Mouse (Mus musculus): ENCODE results near the gene Nrap. TPM values are rescaled to one million over a fixed set of nuclear protein-coding genes. Genes with fewer than 3 reads are reported as not detected.

The Nrap gene
- polyA plus RNA-seq, 1 experiment from 2014 or later = 0.24 TPM

DNA sequence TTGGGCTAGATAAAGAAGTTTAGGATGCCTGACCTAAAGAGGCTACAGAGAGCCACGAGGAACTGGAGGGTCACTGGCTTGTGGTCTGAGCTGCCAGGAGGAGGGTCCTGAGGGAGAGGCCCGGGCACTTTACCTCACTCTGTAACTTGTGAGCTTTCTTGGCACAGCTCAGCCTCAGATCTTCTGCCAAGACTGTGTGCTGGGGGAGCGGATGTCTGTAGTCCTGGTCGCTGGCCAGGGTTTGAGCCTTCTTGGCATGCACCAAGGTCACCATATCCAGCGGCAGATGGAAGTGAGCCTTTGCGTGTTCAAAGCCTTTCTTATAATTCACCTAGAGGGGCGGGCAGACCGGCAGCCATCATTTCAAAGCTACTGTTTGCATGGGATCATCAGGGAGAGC lies 47.8 kb downstream of the Nrap start:
- Histone ChIP-seq H3K27me3 (replicated peaks; ENCODE audit: control insufficient read depth, insufficient read depth, low read length) (no peaks in the 10 kb centered on the region), H3K9ac (ENCODE audit: low read depth, low read length) (no peak overlapping the region), H3K36me3 (ENCODE audit: control insufficient read depth, insufficient read depth, low read length) (no peaks in the 10 kb centered on the region), H3K4me1 (ENCODE audit: control insufficient read depth, insufficient read depth, low read depth, low read length) (peaks cover 7% of the 10 kb centered on the region; the same call in 1 of the 2 replicates), H3K4me2 (ENCODE audit: low read length) (no peak overlapping the region), H3K27ac (ENCODE audit: low read depth, low read length) (no peak overlapping the region), H3K9me3 (ENCODE audit: control insufficient read depth, low read length) (no peaks in the 10 kb centered on the region), H3K4me3 (ENCODE audit: low read length) (no peak overlapping the region)
- peak; percentile 82 for ATAC-seq
- WGBS = 72% methylated on average over 8 of the region's 8 CpGs

DNA sequence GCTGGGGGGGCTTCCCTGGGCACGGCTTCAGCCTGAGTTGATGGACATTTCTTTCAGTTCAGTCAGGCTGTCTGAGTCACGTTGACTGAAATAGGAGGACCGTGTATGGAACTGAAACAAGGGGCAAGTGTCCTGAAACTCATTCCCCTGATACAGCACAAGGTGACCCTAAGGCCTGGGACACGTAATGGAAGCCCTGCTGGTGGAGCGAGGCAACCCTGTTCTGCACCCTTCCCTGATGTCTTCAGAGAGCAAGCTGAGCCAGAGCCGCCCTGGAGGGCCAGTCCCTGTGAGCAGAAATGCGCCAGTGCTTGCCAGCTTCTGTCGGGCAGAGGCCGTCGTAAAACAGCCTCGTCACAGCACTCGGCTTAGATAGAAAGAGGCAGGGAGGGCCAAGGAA lies 53.0 kb downstream of the Nrap start:
- Histone ChIP-seq H3K36me3 (ENCODE audit: control insufficient read depth, insufficient read depth, low read length) (no peaks in the 10 kb centered on the region), H3K4me1 (ENCODE audit: control insufficient read depth, insufficient read depth, low read depth, low read length) (no peaks in the 10 kb centered on the region; the same call in 1 of the 2 replicates), H3K9me3 (ENCODE audit: control insufficient read depth, low read length) (no peaks in the 10 kb centered on the region), H3K27ac (ENCODE audit: low read depth, low read length) (no peak overlapping the region), H3K9ac (ENCODE audit: low read depth, low read length) (no peak overlapping the region), H3K27me3 (replicated peaks; ENCODE audit: control insufficient read depth, insufficient read depth, low read length) (no peaks in the 10 kb centered on the region), H3K4me3 (ENCODE audit: low read length) (no peak overlapping the region), H3K4me2 (ENCODE audit: low read length) (no peak overlapping the region)
- ATAC-seq = no peak
- 70% methylated on average over 12 of the region's 12 CpGs for WGBS

DNA sequence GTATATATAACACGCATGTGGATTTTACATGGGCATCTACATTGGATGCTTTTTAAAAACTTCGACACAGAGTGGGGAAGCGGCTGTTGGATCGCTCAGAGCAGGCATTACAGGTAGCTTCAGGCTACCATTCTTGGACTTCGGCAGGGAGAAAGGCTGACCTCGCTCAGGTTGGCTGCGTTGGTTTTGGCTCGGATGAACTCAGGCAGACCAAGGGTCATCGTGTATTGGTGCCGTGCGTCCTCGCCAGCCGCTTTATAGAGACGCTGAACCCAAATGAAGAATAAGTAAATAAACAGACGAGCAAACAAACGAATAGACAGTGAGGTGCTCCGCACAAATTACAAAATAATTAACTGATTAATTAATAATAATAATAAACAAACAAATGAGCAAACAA lies 53.5 kb downstream of the Nrap start:
- Histone ChIP-seq H3K36me3 (ENCODE audit: control insufficient read depth, insufficient read depth, low read length) (no peaks in the 10 kb centered on the region), H3K4me3 (ENCODE audit: low read length) (no peak overlapping the region), H3K9ac (ENCODE audit: low read depth, low read length) (no peak overlapping the region), H3K4me1 (ENCODE audit: control insufficient read depth, insufficient read depth, low read depth, low read length) (no peaks in the 10 kb centered on the region; the same call in 1 of the 2 replicates), H3K27me3 (replicated peaks; ENCODE audit: control insufficient read depth, insufficient read depth, low read length) (no peaks in the 10 kb centered on the region), H3K4me2 (ENCODE audit: low read length) (no peak overlapping the region), H3K27ac (ENCODE audit: low read depth, low read length) (no peak overlapping the region), H3K9me3 (ENCODE audit: control insufficient read depth, low read length) (no peaks in the 10 kb centered on the region)
- ATAC-seq = no peak
- WGBS = 96% methylated on average over 17 of the region's 17 CpGs

DNA sequence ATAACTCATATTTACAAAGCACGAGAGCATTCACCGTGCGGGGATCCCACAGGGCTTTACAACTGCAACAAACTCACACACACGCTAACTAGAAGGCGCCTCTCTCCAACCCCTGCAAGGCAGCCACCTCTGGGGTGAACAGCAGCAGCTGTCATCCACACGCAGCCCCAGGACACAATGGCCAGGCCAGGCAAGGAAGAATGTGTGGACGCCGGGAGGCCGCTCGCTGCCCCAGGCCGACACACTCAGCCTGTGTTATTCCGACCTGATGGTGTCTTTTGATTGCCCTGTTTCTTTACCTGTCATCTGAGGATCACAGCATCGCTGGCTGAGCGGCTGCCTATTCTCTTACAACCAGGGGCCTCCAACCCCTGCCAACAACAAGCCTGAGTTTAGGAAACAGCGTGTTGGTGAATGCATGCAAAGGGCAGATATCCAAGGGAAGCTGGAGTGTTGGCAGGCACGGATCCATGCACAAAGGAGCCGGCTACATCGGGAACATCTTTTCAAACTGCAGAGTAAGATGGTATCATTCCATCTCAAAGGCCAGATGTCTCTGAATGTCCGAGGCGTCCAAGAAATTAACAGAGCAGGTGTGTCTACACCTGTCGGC lies 63.5 kb downstream of the Nrap start:
- no peak overlapping the region for H3K4me2 ChIP-seq (ENCODE audit: low read length)
- H3K9ac ChIP-seq (ENCODE audit: low read depth, low read length) = no peak overlapping the region
- ATAC-seq = 0 out of 2 replicates have a peak, but pooled peaks have one; percentile 45
- H3K27ac ChIP-seq (ENCODE audit: low read depth, low read length) = no peak overlapping the region
- no peak overlapping the region for H3K4me3 ChIP-seq (ENCODE audit: low read length)
- no peaks in the 10 kb centered on the region for H3K27me3 ChIP-seq (replicated peaks; ENCODE audit: control insufficient read depth, insufficient read depth, low read length)
- peaks cover 8% of the 10 kb centered on the region for H3K4me1 ChIP-seq (ENCODE audit: control insufficient read depth, insufficient read depth, low read depth, low read length)
- no peaks in the 10 kb centered on the region for H3K9me3 ChIP-seq (ENCODE audit: control insufficient read depth, low read length)
- 33% methylated on average over 21 of the region's 21 CpGs for WGBS
- no peaks in the 10 kb centered on the region for H3K36me3 ChIP-seq (ENCODE audit: control insufficient read depth, insufficient read depth, low read length)

DNA sequence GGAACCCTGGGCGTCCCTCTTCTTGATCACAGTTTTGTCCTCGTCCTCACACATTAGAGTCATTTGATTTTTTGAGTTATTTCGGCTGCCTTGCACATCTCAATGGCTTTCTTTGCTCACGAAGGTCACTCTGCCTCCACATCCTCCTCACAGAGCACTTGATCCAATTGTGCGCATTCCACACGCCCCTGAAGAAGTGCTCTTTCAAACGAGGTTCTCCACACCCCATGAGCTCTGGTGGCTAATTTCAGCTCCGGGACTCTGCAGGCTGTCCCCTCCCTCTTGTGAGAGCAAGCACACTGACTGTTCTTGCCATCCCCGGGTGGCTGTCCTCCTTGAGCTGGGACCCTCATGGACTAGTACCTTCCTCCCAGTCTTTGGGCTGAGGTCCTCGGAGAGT lies 64.2 kb downstream of the Nrap start:
- Histone ChIP-seq H3K4me2 (ENCODE audit: low read length) (no peak overlapping the region), H3K27ac (ENCODE audit: low read depth, low read length) (no peak overlapping the region), H3K4me3 (ENCODE audit: low read length) (no peak overlapping the region), H3K4me1 (ENCODE audit: control insufficient read depth, insufficient read depth, low read depth, low read length) (peaks cover 8% of the 10 kb centered on the region), H3K9ac (ENCODE audit: low read depth, low read length) (no peak overlapping the region), H3K9me3 (ENCODE audit: control insufficient read depth, low read length) (no peaks in the 10 kb centered on the region), H3K27me3 (replicated peaks; ENCODE audit: control insufficient read depth, insufficient read depth, low read length) (no peaks in the 10 kb centered on the region), H3K36me3 (ENCODE audit: control insufficient read depth, insufficient read depth, low read length) (no peaks in the 10 kb centered on the region)
- 58% methylated on average over 10 of the region's 10 CpGs for WGBS
- ATAC-seq = no peak

DNA sequence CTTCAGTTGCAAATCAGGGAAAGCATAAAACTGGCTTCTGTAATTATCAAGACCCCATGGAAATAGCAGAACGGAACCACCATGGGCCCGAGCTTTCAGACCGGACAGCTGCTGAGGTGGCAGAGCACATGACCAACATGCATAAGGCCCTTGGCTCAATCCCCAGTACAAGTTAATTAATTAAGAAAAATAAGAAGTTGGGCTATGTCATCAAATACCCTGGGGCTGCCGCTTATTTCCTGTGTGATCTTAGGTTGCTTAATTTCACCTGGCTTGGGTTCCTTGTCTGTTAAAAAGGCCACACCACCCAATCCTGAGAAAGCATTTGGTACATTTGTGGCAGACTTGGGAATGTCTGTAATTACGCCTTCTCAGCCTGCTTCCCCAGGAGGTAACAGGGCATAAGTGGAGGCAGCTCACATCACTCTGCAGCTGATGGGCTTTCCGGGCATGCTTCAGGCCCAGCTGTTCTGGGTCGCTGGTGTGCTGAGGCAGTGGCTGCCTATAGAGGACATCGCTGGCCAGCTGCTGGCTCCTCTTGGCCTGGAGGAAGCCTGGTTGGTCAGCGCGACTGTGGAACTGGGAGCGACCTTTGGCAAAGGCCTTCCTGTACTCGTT lies 68.4 kb downstream of the Nrap start:
- Histone ChIP-seq H3K36me3 (ENCODE audit: control insufficient read depth, insufficient read depth, low read length) (no peaks in the 10 kb centered on the region), H3K4me1 (ENCODE audit: control insufficient read depth, insufficient read depth, low read depth, low read length) (peaks cover 17% of the 10 kb centered on the region), H3K9me3 (ENCODE audit: control insufficient read depth, low read length) (no peaks in the 10 kb centered on the region), H3K27ac (ENCODE audit: low read depth, low read length) (no peak overlapping the region), H3K9ac (ENCODE audit: low read depth, low read length) (no peak overlapping the region), H3K4me2 (ENCODE audit: low read length) (no peak overlapping the region), H3K27me3 (replicated peaks; ENCODE audit: control insufficient read depth, insufficient read depth, low read length) (no peaks in the 10 kb centered on the region), H3K4me3 (ENCODE audit: low read length) (no peak overlapping the region)
- ATAC-seq = no peak
- WGBS = 66% methylated on average over 12 of the region's 12 CpGs

DNA sequence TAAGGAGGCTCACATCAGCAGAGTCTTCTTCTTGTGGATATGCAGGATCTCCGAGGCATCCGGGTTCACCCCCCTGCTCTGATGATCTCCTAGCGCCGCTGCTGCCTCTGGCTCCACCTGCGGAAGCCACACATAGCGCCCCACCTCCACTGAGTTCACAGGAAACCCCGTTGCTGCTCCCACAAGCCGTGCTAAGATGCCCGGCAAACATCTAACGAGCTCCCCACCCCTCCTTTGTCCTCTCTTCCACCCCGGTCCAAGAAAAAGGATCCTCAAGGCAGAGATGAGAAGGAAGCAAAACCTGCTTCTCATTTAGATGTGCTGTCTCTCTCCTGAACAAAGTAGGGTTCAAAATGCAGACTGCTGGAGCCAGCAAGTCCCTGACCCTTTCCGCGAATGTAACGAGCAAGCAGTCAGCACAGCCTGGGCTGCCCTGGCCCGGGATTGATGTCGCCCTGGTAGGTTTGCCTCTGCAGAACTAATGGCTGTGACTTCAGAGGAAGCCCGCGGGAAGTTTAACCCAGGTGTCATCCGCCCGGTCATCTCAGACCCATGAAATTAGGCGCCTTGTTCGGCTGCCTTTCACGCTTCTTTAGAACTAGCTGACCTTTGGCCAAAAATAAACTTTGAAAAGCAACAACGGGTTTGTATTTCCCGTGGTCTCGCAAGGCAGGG lies 69.5 kb downstream of the Nrap start:
- H3K4me2 ChIP-seq (ENCODE audit: low read length) = peak overlapping the region; percentile 29
- ATAC-seq = peak; percentile 48; the same call in 1 of the 2 replicates
- 23% methylated on average over 26 of the region's 26 CpGs for WGBS
- no peaks in the 10 kb centered on the region for H3K9me3 ChIP-seq (ENCODE audit: control insufficient read depth, low read length)
- peaks cover 9% of the 10 kb centered on the region for H3K4me1 ChIP-seq (ENCODE audit: control insufficient read depth, insufficient read depth, low read depth, low read length)
- no peak overlapping the region for H3K4me3 ChIP-seq (ENCODE audit: low read length)
- H3K9ac ChIP-seq (ENCODE audit: low read depth, low read length) = 0 out of 2 replicates have a peak overlapping the region, but pooled peaks have one; percentile 32
- H3K36me3 ChIP-seq (ENCODE audit: control insufficient read depth, insufficient read depth, low read length) = no peaks in the 10 kb centered on the region
- H3K27ac ChIP-seq (ENCODE audit: low read depth, low read length) = no peak overlapping the region
- H3K27me3 ChIP-seq (replicated peaks; ENCODE audit: control insufficient read depth, insufficient read depth, low read length) = no peaks in the 10 kb centered on the region

DNA sequence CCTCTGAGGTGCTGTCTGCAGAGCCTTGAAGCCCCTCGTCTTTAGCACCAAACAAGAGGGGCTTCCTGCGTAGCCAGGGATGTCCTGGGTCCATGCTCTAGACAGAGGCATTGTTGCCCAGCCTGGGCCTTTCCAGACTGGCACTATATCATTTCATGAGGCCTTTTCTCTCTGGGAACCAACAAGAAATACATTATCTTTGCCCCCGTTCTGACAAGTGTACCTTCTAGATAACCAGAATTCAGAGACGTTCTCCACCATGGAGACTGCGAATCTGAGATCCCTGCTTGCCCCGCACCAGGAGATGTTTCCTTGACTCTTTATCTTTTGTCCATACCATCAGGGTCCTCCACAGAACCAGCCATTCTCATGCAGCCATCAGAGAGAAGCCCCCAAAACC lies 70.2 kb downstream of the Nrap start:
- Histone ChIP-seq H3K36me3 (ENCODE audit: control insufficient read depth, insufficient read depth, low read length) (no peaks in the 10 kb centered on the region), H3K4me3 (ENCODE audit: low read length) (no peak overlapping the region), H3K27ac (ENCODE audit: low read depth, low read length) (no peak overlapping the region), H3K9me3 (ENCODE audit: control insufficient read depth, low read length) (no peaks in the 10 kb centered on the region), H3K4me1 (ENCODE audit: control insufficient read depth, insufficient read depth, low read depth, low read length) (peaks cover 9% of the 10 kb centered on the region), H3K4me2 (ENCODE audit: low read length) (no peak overlapping the region; the same call in 1 of the 2 replicates), H3K9ac (ENCODE audit: low read depth, low read length) (no peak overlapping the region), H3K27me3 (replicated peaks; ENCODE audit: control insufficient read depth, insufficient read depth, low read length) (no peaks in the 10 kb centered on the region)
- ATAC-seq = no peak
- WGBS = 95% methylated on average over 6 of the region's 6 CpGs

DNA sequence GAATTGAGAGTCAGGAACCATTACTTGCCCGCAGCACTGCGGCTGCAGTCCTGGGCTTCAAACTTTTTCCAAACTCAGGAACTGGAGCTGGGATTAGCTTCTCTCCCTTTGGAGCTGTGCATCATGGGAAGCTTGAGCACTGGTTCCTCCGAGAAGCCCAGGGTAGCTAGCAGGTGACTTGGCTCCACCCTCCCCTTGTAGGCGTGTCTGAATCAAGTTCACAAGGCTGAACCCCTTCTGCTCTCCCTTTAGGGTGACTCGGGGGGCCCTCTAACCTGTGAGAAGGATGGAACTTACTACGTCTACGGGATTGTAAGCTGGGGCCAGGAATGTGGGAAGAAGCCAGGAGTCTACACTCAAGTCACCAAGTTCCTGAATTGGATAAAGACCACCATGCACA lies 70.6 kb downstream of the Nrap start:
- no peaks in the 10 kb centered on the region for H3K9me3 ChIP-seq (ENCODE audit: control insufficient read depth, low read length)
- H3K36me3 ChIP-seq (ENCODE audit: control insufficient read depth, insufficient read depth, low read length) = no peaks in the 10 kb centered on the region
- H3K27me3 ChIP-seq (replicated peaks; ENCODE audit: control insufficient read depth, insufficient read depth, low read length) = no peaks in the 10 kb centered on the region
- no peak overlapping the region for H3K4me2 ChIP-seq (ENCODE audit: low read length)
- ATAC-seq = no peak
- no peak overlapping the region for H3K27ac ChIP-seq (ENCODE audit: low read depth, low read length)
- peaks cover 9% of the 10 kb centered on the region for H3K4me1 ChIP-seq (ENCODE audit: control insufficient read depth, insufficient read depth, low read depth, low read length)
- no peak overlapping the region for H3K4me3 ChIP-seq (ENCODE audit: low read length)
- WGBS = 95% methylated on average over 7 of the region's 7 CpGs
- H3K9ac ChIP-seq (ENCODE audit: low read depth, low read length) = no peak overlapping the region
